Mouse (Mus musculus) embryonic stem cell, embryonic (primary cell): Measurements from ENCODE around the gene Oscp1.

ENCODE experiments used
- CTCF ChIA-PET, 4 experiments: fragments of 300-600 bp in 2 of 4; fragments of 350-600 bp in 2 of 4; sonication (Branson Sonifier 250); formaldehyde crosslinking; loops; one replicate each; lab custom pipeline; 2022; ENCODE audit warnings: inconsistent platforms in 2 of 4; lab: Charles Lee
- POLR2A ChIA-PET, 4 experiments: fragments of 300-600 bp in 2 of 4; fragments of 350-600 bp in 2 of 4; sonication (Branson Sonifier 250); formaldehyde crosslinking; loops; one replicate each; lab custom pipeline; 2022; ENCODE audit warnings: antibody characterized with exemption in 4 of 4, inconsistent platforms in 1 of 4; lab: Charles Lee

Gene Oscp1

GRCm38 (mm10) chr4:126067401-126068077 lies 9.2 kb downstream of the Oscp1 start:
- ChIA-PET CTCF (no interaction called here), POLR2A (interaction anchor here in 3 of 4 experiments (1.0 to 2.8 kb wide), 7 partner anchors 10 to 21 kb away, joined by 3 to 8 read pairs (median 6); partner anchors contain the start of genes Mrps15 (in 2 of the 3) and Oscp1 (in 1 of the 3))

DNA sequence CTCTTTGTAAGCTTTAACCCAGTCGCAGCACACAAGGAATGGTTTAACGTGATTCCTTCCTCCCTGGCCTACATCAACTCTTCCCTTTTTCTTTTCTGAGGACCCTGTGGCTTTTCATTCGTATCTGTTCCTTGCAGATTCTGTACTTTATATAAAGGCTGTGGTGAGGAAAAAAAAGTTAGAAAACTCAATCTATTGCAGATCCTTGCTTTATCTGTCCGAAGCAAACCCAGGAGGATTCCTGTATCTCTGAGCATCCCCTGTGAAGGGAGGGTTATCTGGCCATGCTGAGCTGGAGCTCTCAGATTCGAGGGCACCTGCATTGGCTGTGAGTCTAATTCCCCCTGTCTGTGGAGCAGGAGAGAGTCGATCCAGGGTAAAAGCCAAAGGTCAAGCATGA lies 10.5 kb downstream of the Oscp1 start:
- POLR2A ChIA-PET, result interaction anchor here (0.6 to 2.2 kb wide), 11 partner anchors 8 to 524 kb away, joined by 3 to 7 read pairs (median 4); partner anchors contain the start of genes Mrps15 (in 2 of the 4), Lsm10 (in 1 of the 4) and Oscp1 (in 1 of the 4)
- CTCF ChIA-PET, result interaction anchor here in 2 of 4 experiments (1.0 to 1.1 kb wide), 4 partner anchors 9 to 17 kb away, joined by 3 to 4 read pairs (median 3); no protein-coding TSS in a partner anchor

DNA sequence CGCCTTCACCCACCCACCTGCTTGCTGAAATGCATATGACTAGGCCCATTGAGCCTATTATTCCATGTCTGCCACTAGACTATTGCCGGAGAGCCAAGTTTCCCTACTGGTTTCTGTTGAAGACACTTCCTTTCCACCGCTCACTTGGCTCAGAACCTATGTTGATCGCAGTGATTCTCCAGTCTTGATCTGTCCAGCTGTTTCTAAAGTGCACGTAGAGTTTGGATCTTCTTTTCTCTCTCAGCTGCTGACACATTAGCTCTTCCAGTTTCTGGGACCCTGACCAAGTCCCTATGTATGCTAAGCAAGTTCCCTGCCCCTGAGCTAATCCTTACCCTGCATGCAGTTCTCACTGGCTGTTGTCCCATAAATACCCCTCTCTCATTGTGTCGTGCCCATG lies 19.5 kb downstream of the Oscp1 start:
- POLR2A ChIA-PET, result interaction anchor here (0.6 to 2.6 kb wide), 26 partner anchors 8 to 1141 kb away, joined by 3 to 11 read pairs (median 5); partner anchors contain the start of genes Lsm10 (in 2 of the 4), Oscp1 (in 2 of the 4) and Mrps15 (in 1 of the 4)

DNA sequence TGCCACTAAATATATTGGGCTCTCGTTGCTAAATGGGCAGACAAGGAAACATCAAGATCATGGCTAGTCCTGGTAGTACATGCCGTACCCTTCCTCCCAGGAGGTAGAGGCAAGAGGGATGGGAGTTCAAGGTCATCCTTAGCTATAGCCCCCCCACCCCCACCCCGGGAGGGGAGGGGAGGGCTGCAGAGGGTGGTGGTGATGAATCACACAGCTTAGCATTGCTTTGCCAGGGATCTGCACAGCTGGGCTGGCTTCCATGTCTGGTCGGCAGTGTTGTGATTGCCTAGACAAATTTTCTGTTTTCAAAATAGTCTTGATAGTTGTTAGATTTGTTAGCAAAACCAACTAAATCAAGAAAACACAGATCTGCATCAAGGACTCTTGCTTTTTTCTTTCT lies 20.9 kb downstream of the Oscp1 start:
- ChIA-PET POLR2A (interaction anchor here in 3 of 4 experiments (0.7 to 2.4 kb wide), 6 partner anchors 8 to 161 kb away, joined by 3 to 10 read pairs (median 4); partner anchors contain the start of gene Thrap3 (in 1 of the 3)), CTCF (interaction anchor here in 2 of 4 experiments (0.6 to 0.7 kb wide), 2 partner anchors 14 to 79 kb away, joined by 3 to 5 read pairs; no protein-coding TSS in a partner anchor)

More for the DNA sequence above, 19.5 kb downstream of the Oscp1 start:
- CTCF ChIA-PET, result interaction anchor here (0.6 to 1.6 kb wide), 13 partner anchors 8 to 1230 kb away, joined by 3 to 11 read pairs (median 4); partner anchors contain the start of genes Adprhl2 (in 1 of the 4) and Oscp1 (in 1 of the 4)

DNA sequence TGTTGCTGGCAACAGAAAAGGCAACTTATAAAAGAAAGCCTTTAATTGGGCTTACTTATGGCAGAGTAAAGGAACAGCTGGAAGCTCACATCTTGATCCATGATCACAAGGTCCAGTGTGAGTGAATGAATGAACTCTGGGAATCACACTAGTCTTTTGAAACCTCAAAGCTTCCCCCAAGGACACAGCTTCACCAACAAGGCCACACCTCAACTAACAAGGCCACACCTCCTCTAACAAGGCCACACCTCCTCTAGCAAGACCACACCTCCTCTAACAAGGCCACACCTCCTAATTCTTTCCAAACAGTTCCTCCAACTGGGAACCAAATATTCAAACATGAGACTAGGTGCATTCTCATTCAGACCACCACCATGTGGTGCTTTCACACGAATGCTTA lies 23.2 kb downstream of the Oscp1 start:
- CTCF ChIA-PET, result interaction anchor here in 3 of 4 experiments (0.6 to 1.3 kb wide), 4 partner anchors 15 to 240 kb away, joined by 3 read pairs; partner anchors contain the start of genes Adprhl2 (in 1 of the 3) and Lsm10 (in 1 of the 3)

DNA sequence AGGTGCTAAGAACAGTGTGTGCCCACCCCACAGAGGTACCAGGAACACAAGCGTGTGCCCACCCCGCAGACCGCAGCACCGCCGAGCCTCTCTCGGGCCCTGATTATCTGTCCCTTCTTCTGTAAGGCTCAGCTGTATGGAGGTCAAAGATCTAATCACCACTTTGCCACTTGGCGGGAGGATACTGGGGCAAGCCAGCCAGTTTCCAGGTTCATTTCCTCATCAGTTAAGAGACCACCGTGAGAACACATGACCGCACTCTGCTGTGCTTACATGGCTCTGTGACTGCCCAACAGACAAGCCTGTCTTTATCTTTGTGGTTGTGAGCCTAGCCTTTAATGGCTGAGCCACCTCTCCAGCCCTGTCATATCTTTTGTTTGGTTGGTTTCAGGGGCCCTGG lies 24.7 kb downstream of the Oscp1 start:
- ChIA-PET POLR2A (interaction anchor here in 2 of 4 experiments (0.6 to 2.6 kb wide), 4 partner anchors 9 to 67 kb away, joined by 3 to 14 read pairs (median 4); no protein-coding TSS in a partner anchor), CTCF (interaction anchor here in 2 of 4 experiments (0.6 to 0.7 kb wide), 2 partner anchors 122 to 1326 kb away, joined by 3 to 4 read pairs; no protein-coding TSS in a partner anchor)

More for the DNA sequence above, 23.2 kb downstream of the Oscp1 start:
- POLR2A ChIA-PET, result interaction anchor here in 3 of 4 experiments (0.6 to 2.4 kb wide), 13 partner anchors 10 to 472 kb away, joined by 3 to 13 read pairs (median 4); partner anchors contain the start of genes Stk40 (in 2 of the 3) and Lsm10 (in 1 of the 3)

GRCm38 (mm10) chr4:126084382-126084781 lies 26.0 kb downstream of the Oscp1 start:
- ChIA-PET POLR2A (interaction anchor here in 3 of 4 experiments (0.9 to 3.6 kb wide), 17 partner anchors 8 to 79 kb away, joined by 3 to 28 read pairs (median 5); partner anchors contain the start of genes Lsm10 (in 2 of the 3), Mrps15 (in 2 of the 3), Sh3d21 (in 2 of the 3) and Stk40 (in 2 of the 3)), CTCF (interaction anchor here in 3 of 4 experiments (0.6 to 3.5 kb wide), 17 partner anchors 9 to 486 kb away, joined by 3 to 21 read pairs (median 3); partner anchors contain the start of genes Lsm10 (in 1 of the 3), Mrps15 (in 1 of the 3), Stk40 (in 1 of the 3) and Trappc3 (in 1 of the 3))

GRCm38 (mm10) chr4:126085996-126086576 lies 27.7 kb downstream of the Oscp1 start:
- CTCF ChIA-PET, result interaction anchor here (0.5 to 3.5 kb wide), 57 partner anchors 8 to 1677 kb away, joined by 3 to 21 read pairs (median 4); partner anchors contain the start of genes Lsm10 (in 3 of the 4), Mrps15 (in 2 of the 4), Stk40 (in 2 of the 4) and Oscp1 (in 1 of the 4)

GRCm38 (mm10) chr4:126090101-126090847 lies 31.9 kb downstream of the Oscp1 start:
- CTCF ChIA-PET, result no interaction called here
- POLR2A ChIA-PET, result interaction anchor here in 2 of 4 experiments (0.6 to 1.6 kb wide), 2 partner anchors 12 to 164 kb away, joined by 3 to 5 read pairs; no protein-coding TSS in a partner anchor

More at GRCm38 (mm10) chr4:126085996-126086576, 27.7 kb downstream of the Oscp1 start:
- POLR2A ChIA-PET, result interaction anchor here in 3 of 4 experiments (0.5 to 3.6 kb wide), 21 partner anchors 9 to 115 kb away, joined by 3 to 28 read pairs (median 4); partner anchors contain the start of genes Lsm10 (in 2 of the 3), Stk40 (in 2 of the 3), Oscp1 (in 1 of the 3) and Sh3d21 (in 1 of the 3)

DNA sequence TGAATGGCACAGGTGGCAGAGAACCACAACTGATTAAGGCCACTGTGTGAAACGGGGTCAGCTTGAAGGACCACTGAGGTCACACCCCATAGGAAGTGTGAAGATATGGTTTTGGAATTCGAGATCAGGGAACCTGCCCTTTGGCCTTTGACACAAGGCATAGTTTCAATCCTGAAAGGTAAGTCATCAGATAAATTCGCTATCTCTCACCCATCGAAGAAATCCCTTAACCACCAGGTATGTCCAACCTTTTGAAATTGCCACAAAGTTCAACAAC lies 32.4 kb downstream of the Oscp1 start:
- ChIA-PET POLR2A (no interaction called here), CTCF (no interaction called here)

- POLR2A ChIA-PET, result interaction anchor here in 3 of 4 experiments (0.6 to 2.6 kb wide), 4 partner anchors 11 to 375 kb away, joined by 3 to 6 read pairs (median 3); no protein-coding TSS in a partner anchor
- CTCF ChIA-PET, result interaction anchor here in 1 of 4 experiments (0.6 kb wide), 1 partner anchor 22 kb away, joined by 5 read pairs; no protein-coding TSS in a partner anchor
Measured at GRCm38 (mm10) chr4:126091873-126092272, 33.5 kb downstream of the Oscp1 start.

GRCm38 (mm10) chr4:126095622-126096430 lies 37.5 kb downstream of the Oscp1 start:
- CTCF ChIA-PET, result interaction anchor here (0.6 to 2.0 kb wide), 12 partner anchors 8 to 111 kb away, joined by 3 to 21 read pairs (median 5); partner anchors contain the start of genes Mrps15 (in 1 of the 4) and Stk40 (in 1 of the 4)
- POLR2A ChIA-PET, result interaction anchor here in 3 of 4 experiments (0.6 to 2.2 kb wide), 35 partner anchors 10 to 1409 kb away, joined by 3 to 14 read pairs (median 4); partner anchors contain the start of genes Map7d1 (in 1 of the 3), Mrps15 (in 1 of the 3), Sh3d21 (in 1 of the 3) and Thrap3 (in 1 of the 3)

- ChIA-PET CTCF (interaction anchor here (0.5 to 2.0 kb wide), 14 partner anchors 10 to 936 kb away, joined by 3 to 21 read pairs (median 4); partner anchors contain the start of gene Mrps15 (in 1 of the 4)), POLR2A (interaction anchor here in 3 of 4 experiments (0.6 to 2.2 kb wide), 35 partner anchors 9 to 1409 kb away, joined by 3 to 14 read pairs (median 4); partner anchors contain the start of genes Map7d1 (in 1 of the 3), Mrps15 (in 1 of the 3), Sh3d21 (in 1 of the 3) and Thrap3 (in 1 of the 3))
Measured at GRCm38 (mm10) chr4:126096464-126097111, 38.2 kb downstream of the Oscp1 start, which contains the start of gene Lsm10. Gene Lsm10, plus strand, starts transcription at chr4:126096623.

DNA sequence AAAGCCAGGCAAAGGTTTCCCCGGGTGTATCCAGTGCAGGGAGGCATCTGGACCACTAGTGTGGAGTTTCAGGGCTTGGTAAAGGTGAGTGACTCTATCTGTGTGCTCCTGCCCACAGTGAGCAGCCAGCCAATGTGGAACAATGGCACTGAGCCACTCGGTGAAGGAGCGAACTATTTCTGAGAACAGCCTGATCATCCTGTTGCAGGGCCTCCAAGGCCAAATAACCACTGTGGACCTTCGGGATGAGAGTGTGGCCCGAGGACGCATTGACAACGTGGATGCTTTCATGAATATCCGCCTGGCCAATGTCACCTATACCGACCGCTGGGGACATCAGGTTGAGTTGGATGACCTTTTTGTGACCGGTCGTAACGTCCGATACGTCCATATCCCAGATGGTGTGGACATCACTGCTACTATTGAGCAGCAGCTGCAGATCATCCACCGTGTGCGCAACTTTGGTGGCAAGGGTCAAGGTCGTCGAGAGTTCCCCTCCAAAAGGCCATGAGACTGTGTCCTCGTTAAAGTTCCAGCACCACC lies 39.4 kb downstream of the Oscp1 start:
- ChIA-PET POLR2A (no interaction called here), CTCF (interaction anchor here in 1 of 4 experiments (0.5 kb wide), 1 partner anchor 1358 kb away, joined by 10 read pairs; no protein-coding TSS in a partner anchor)
